Mouse (Mus musculus) frontal cortex, adult (tissue): Measurements from ENCODE around the gene Anln.
A peak's percentile ranks its signal among the peaks of the same experiment; 100 is the strongest.

ENCODE experiments used
- ATAC-seq: cut with Nextera tagmentation; 2 replicates; pipeline ENCODE4 v1.9.2; 2017; ENCODE audit warnings: mild to moderate bottlenecking, moderate library complexity, mixed read lengths; ENCODE audit not compliant: low TSS enrichment

Anln gene

DNA sequence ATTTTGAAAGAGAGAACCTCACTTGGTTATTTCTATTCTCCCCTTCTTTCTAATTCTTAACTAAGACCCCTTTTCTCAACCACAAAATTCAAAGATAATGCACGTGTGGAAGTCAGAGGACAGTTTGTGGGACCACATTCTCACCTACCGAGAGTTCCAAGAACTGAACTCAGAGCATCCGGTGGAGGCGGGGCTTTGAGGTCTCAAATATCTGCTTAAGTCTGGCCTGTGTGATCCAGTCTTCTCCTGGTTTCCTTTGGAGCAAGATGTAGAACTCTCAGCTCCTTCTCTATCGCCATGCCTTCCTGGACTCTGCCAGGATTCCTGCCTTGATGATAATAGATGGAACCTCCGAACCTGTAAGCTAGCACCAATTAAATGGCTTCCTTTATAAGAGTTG lies 13.0 kb upstream of the Anln start:
- ATAC-seq, result no peak

- ATAC-seq, result no peak; the same call in 1 of the 2 replicates
These were observed 10.0 kb upstream of the Anln start for GRCm38 (mm10) chr9:22399021-22399420.

DNA sequence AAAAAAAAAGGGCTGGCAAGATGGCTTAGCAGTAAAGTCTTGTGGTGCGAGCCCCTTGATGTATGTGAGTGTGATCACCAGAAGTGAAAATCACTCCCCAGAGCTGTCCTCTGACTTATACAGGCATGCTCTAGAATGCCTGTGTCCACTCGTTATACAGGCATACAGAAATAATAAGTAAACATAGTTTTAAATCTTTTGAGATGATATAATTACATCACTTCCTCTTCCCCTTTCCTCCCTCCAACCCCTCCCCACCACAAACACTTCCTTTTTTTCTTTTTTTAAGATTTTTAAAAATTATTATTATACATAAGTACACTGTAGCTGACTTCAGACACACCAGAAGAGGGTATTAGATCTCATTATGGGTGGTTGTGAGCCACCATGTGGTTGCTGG lies 5.7 kb upstream of the Anln start:
- ATAC-seq, result no peak

DNA sequence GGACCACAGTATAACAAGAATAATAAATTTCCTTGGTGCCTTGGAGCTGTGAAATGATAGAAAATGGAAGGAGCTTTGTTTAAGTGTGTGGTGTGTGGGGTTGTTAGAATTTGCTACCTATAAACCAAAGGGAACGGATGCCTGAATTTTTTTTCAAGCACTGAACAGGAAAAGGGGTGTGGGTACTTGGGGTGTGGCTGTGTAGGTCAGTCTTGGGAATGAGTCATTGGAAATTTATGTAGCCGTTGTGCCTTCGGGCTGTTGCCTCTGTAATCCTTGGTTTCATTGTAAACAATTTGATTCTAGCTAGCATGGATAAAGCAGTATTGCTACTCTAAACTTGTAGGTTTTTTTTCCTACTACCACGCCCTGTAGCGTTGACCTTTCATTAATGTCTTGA lies 1.4 kb upstream of the Anln start:
- ATAC-seq, result no peak

- no peak for ATAC-seq
These were observed 803 bp upstream of the Anln start for GRCm38 (mm10) chr9:22389736-22390245.

DNA sequence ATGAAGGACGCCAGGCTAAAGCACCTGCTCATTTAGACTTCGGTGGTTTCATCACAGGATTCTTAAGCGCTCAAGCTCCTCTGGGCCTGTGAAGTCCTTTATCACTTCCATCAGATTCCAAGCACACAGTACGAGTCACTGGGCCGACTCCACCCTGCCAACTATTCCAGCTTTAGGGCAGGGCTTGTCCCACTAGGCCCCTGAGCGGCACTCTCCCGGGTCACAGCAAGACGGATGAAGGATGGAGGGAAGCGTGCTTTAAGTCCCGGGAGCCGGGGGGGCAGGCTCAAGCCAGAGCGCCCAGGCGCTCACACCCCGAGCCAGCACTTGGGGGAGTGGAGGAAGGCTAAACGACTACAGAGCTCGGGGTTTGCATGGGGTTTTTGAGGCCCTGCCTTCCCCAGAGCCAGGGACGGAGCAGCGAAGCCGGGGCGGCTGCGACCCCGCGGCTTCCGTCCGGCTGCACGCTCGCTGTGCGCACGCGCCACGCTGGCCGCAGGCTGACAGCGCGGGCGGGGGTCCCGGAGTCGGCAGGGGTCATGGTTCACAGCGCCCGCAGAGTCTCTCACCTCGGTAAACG lies 497 bp downstream of the Anln start:
- peak; percentile 8; the same call in 1 of the 2 replicates for ATAC-seq

GRCm38 (mm10) chr9:22387901-22388300 lies 1.1 kb downstream of the Anln start:
- ATAC-seq, result no peak

DNA sequence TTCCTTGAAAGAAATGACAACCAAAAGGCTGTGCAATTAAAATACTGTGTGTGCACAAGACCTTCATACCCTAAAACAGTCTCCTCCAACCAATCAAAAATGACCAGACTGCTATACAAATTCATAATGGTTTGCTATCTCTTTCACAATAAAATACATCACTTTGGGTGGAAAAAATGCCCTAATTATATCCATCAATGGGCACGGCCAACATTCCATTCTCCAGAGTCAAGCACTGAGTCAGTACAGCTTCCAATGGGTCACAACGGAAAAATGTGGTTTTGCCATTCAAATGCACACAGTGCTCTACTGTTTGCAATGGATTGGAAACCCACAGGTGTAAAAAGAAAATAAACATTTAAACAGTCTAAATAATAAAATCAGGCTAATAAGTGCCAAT lies 3.1 kb downstream of the Anln start:
- ATAC-seq, result no peak

- peak; percentile 59; the same call in 1 of the 2 replicates for ATAC-seq
These were observed 12.9 kb downstream of the Anln start for GRCm38 (mm10) chr9:22376086-22376485.

GRCm38 (mm10) chr9:22372760-22373159 lies 16.2 kb downstream of the Anln start:
- no peak for ATAC-seq

DNA sequence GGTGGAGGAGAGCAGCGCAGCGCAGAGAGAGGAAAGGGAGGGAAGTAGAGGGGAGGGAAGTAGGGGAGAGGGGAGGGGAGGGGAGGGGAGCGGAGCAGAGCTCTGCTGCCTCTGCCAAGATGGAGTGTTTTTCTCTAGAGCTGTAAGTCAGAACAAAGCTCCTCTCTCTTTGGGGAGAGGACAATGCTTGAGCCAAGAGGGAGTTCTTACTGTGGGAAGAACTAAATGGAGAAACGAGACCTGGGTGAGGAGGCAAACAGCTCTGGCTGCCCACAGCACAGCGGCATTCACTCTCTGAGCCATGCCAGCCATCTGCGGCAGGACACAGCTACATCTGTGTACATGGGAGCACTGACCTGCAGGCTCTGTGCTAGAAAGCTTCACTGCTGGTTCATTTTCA lies 21.0 kb downstream of the Anln start:
- ATAC-seq, result peak; percentile 70; the same call in 1 of the 2 replicates

- no peak for ATAC-seq
These were observed 22.4 kb downstream of the Anln start for GRCm38 (mm10) chr9:22366621-22367020.

DNA sequence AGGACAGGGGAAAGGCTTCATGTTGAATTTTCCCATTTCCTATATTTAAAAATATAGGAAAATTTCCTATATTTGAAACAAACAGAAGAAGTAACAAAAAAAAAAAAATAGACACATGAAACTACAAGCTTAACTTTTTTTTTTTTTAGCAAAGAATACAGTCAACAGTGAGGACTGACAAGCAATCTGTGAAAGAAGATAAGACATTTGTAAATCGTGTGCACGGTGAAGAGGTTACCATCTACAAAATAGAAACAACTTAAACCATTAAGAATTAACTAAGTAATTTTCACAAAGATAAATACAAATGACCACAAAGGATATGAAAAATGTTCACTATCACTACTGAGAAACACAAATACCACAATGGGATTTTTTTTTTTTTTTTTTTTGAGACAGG lies 22.8 kb downstream of the Anln start:
- ATAC-seq, result no peak

DNA sequence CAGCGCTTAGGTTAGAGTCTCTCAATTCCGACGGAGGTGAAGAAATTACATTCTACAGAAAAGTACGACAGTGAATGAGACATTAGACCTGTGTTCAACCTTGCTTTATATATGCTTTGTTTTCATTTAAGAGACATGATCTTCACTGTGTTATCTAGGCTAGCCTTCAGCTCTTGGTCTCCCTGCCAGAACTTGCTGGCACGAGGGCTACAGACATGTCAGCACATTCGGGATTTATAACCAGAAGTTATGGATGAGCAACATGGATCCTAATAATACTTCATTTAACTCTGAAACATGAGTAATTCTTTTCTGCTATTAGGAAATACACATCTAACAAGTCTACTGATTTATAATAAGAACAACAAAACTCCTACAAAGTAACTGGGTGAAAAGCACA lies 28.1 kb downstream of the Anln start:
- no peak for ATAC-seq

GRCm38 (mm10) chr9:22355919-22356318 lies 33.1 kb downstream of the Anln start:
- no peak for ATAC-seq

- ATAC-seq, result no peak
These were observed 35.1 kb downstream of the Anln start for GRCm38 (mm10) chr9:22353901-22354300.

GRCm38 (mm10) chr9:22353465-22353864 lies 35.5 kb downstream of the Anln start:
- ATAC-seq, result no peak

DNA sequence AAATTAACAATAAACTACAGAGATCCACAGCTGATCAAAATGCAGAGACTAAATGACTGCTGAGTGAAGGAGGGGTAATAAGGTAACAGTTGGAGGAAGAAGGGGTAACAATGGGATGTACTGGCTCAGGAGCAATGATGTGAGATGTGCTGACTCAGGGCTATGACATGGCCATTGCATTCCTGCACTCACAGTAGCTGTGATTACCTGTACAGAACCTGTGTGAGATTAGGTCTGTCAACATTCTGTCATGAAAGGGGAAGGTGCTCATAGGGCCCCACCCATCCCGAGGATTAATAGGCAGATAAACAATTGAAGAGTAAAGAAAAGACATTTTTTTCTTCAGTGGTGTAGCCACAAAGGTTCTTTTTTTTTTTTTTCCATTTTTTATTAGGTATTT lies 48.7 kb downstream of the Anln start:
- ATAC-seq, result no peak

DNA sequence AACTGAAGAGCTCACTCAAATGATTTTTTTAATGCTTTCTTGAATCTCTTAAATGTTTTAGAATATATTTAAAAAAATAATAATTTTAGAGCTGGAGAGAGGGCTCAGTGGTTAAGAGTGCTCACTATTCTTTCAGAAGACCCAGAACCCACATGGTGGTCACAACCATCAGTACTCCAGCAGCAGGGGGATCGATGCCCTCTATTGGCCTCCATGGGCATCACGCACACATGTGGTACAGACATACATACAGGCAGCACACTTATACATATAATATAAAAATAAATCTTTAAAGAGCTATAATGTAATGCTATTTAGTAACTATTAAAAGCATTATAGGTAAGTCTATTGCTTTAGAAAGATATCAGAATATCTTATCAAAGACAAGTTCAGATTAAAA lies 51.8 kb downstream of the Anln start:
- ATAC-seq, result no peak

- peak; percentile 97 for ATAC-seq
These were observed 61.3 kb downstream of the Anln start for GRCm38 (mm10) chr9:22327475-22328387.

DNA sequence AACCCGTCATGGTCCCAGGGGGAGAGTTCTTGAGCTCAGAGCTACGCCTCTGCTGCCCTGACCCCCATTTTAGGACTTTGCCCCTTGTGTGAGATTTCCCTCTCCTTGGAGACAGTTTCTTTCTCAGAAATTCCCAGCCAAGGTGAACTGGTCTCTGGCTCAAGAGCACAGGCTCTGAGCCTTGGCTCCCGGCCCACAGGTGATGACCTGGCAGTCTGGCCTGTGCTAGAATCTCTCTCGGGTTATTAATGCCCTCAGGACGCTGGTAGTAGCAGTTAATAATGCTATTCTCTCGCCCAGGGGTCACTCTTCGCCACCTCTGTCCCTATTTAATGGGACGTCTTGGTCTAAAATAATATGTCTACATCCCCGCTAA lies 61.9 kb downstream of the Anln start:
- no peak for ATAC-seq

DNA sequence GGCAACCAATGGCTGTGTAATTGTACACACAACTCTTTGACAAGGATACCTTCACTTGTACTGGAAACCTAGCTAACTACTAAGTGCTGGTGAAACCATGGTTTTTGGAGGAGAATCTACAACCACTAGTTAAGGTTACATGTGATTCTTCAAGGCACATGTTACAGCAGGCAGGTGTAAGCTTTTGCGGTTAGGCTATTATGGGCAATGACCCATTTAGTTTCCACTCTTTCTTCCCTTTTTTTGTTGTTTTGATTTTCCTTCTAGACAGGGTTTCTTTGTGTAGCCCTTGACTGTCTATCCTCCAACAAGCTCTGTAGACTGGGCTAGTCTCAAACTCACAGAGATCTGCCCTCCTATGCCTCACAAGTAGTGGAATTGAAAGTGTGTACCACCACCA lies 64.4 kb downstream of the Anln start:
- ATAC-seq, result no peak
